Mouse (Mus musculus) forebrain, embryonic 14.5 days (tissue): ENCODE measurements around the gene Mpzl2. TPM values are rescaled to one million over a fixed set of nuclear protein-coding genes. Genes with fewer than 3 reads are reported as not detected.

Experiments
- ATAC-seq: fragments of 200-750 bp; cut with Nextera tagmentation; 2 replicates; pipeline ENCODE4 v1.8.0; 2017; ENCODE audit warnings: mild to moderate bottlenecking, moderate library complexity
- DNase-seq: peaks from one replicate; pipeline ENCODE4 v3.0.0-alpha.2; 2015; ENCODE audit warnings: low spot score
- H3K27ac ChIP-seq: fragments of 300-500 bp; sonication (generic); 2 replicates; pipeline ENCODE4 v1.5.1; 2014; ENCODE audit warnings: low read depth, mild to moderate bottlenecking, control low read depth, low read length, moderate library complexity
- H3K27me3 ChIP-seq: fragments of 300-500 bp; sonication (generic); replicated peaks from 2 replicates; pipeline ENCODE4 v1.6.1; 2014; ENCODE audit warnings: low read length, control low read depth, mixed read lengths; ENCODE audit not compliant: control insufficient read depth, insufficient read depth
- H3K36me3 ChIP-seq: fragments of 300-500 bp; sonication (generic); 2 replicates; pipeline ENCODE4 v1.6.1; 2014; ENCODE audit warnings: low read length, control low read depth; ENCODE audit not compliant: control insufficient read depth, insufficient read depth
- H3K4me1 ChIP-seq: fragments of 300-500 bp; sonication (generic); 2 replicates; pipeline ENCODE4 v1.6.1; 2014; ENCODE audit warnings: antibody characterized with exemption, low read length, control low read depth; ENCODE audit not compliant: control insufficient read depth, insufficient read depth
- H3K4me2 ChIP-seq: fragments of 300-500 bp; sonication (generic); 2 replicates; pipeline ENCODE4 v1.6.1; 2014; ENCODE audit warnings: mild to moderate bottlenecking, control low read depth, low read length
- H3K4me3 ChIP-seq: fragments of 300-500 bp; sonication (generic); 2 replicates; pipeline ENCODE4 v1.5.1; 2014; ENCODE audit warnings: low read depth, low read length, control low read depth
- H3K9ac ChIP-seq: fragments of 300-500 bp; sonication (generic); 2 replicates; pipeline ENCODE4 v1.6.1; 2014; ENCODE audit warnings: mild to moderate bottlenecking, low read length, control low read depth, moderate library complexity
- H3K9me3 ChIP-seq: fragments of 300-500 bp; sonication (generic); replicated peaks from 2 replicates; pipeline ENCODE4 v1.6.1; 2016; ENCODE audit warnings: low read length, control low read depth, mixed read lengths; ENCODE audit not compliant: control insufficient read depth
- WGBS: fragments of 180-500 bp; shearing (Covaris S2); extraction: QIAGEN DNeasy Blood & Tissue Kit; methylation state at CpG from one replicate; pipeline ENCODE4 v1.1.7; 2014; 5-methylcytosine and 5-hydroxymethylcytosine counted together
- polyA plus RNA-seq: library from polyadenylated mRNA; unstranded; fragments of >200 nt; fragmentation: Nextera tagmentation; extraction: Ambion mirVana; gene quantifications from 2 replicates; pipeline ENCODE4 v1.2.1, GENCODE M21; 2014

Gene Mpzl2
- polyA plus RNA-seq, 1 experiment from 2014 or later, result 0.18 TPM

- H3K4me2 ChIP-seq, result no peak overlapping the region
- no peaks in the 10 kb centered on the region for H3K27me3 ChIP-seq
- H3K9me3 ChIP-seq, result no peaks in the 10 kb centered on the region
- no peak overlapping the region for H3K4me3 ChIP-seq
- DNase-seq (no peak), ATAC-seq (no peak)
- H3K36me3 ChIP-seq, result no peaks in the 10 kb centered on the region
- H3K4me1 ChIP-seq, result no peaks in the 10 kb centered on the region
- 84% methylated on average over 11 of the region's 11 CpGs for WGBS
- no peak overlapping the region for H3K9ac ChIP-seq
- no peak overlapping the region for H3K27ac ChIP-seq
Measured at GRCm38 (mm10) chr9:45103211-45103979, 63.8 kb downstream of the Mpzl2 start.

Other genes starting within 250 kb of the Mpzl2 start
- 4.7 and 5.9 TPM in 2 replicates for gene Tmem25, start 240.5 kb upstream of the Mpzl2 start, polyA plus RNA-seq
- 0.28 and 0.36 TPM in 2 replicates for gene Ttc36, start 236.7 kb upstream of the Mpzl2 start, polyA plus RNA-seq
- gene Kmt2a, start 158.5 kb upstream of the Mpzl2 start, polyA plus RNA-seq, result 9.6 and 16.0 TPM in 2 replicates
- 680 and 882 TPM in 2 replicates for gene Atp5l, start 119.1 kb upstream of the Mpzl2 start, polyA plus RNA-seq
- gene Ube4a, start 74.2 kb upstream of the Mpzl2 start, polyA plus RNA-seq, result 46.0 and 53.0 TPM in 2 replicates
- not detected in 2 replicates for gene Cd3g, start 59.4 kb upstream of the Mpzl2 start, polyA plus RNA-seq
- not detected in 2 replicates for gene Cd3d, start 58.0 kb upstream of the Mpzl2 start, polyA plus RNA-seq
- not detected in 2 replicates for gene Cd3e, start 30.2 kb upstream of the Mpzl2 start, polyA plus RNA-seq
- gene Mpzl3, start 15.4 kb downstream of the Mpzl2 start, polyA plus RNA-seq, result 1.3 and 1.5 TPM in 2 replicates
- 0.15 TPM in 1 of 2 replicates, not detected in the other for gene Jaml, start 39.4 kb downstream of the Mpzl2 start, polyA plus RNA-seq
- gene Scn2b, start 78.0 kb downstream of the Mpzl2 start, polyA plus RNA-seq, result 3.0 and 4.1 TPM in 2 replicates
- gene Scn4b, start 98.6 kb downstream of the Mpzl2 start, polyA plus RNA-seq, result 0.11 and 0.12 TPM in 2 replicates
- not detected in 2 replicates for gene BC049352, start 142.2 kb downstream of the Mpzl2 start, polyA plus RNA-seq
- gene Tmprss4, start 164.3 kb downstream of the Mpzl2 start, polyA plus RNA-seq, result not detected in 2 replicates
- gene Il10ra, start 229.3 kb downstream of the Mpzl2 start, polyA plus RNA-seq, result 0.43 and 0.57 TPM in 2 replicates